Mouse (Mus musculus): ENCODE data around the gene Il31ra. TPM values are rescaled to one million over a fixed set of nuclear protein-coding genes. Genes with fewer than 3 reads are reported as not detected.
A peak's percentile ranks its signal among the peaks of the same experiment; 100 is the strongest.

The Il31ra gene
- total RNA-seq, 2 experiments from 2014 or later = 0.07 to 0.14 TPM

DNA sequence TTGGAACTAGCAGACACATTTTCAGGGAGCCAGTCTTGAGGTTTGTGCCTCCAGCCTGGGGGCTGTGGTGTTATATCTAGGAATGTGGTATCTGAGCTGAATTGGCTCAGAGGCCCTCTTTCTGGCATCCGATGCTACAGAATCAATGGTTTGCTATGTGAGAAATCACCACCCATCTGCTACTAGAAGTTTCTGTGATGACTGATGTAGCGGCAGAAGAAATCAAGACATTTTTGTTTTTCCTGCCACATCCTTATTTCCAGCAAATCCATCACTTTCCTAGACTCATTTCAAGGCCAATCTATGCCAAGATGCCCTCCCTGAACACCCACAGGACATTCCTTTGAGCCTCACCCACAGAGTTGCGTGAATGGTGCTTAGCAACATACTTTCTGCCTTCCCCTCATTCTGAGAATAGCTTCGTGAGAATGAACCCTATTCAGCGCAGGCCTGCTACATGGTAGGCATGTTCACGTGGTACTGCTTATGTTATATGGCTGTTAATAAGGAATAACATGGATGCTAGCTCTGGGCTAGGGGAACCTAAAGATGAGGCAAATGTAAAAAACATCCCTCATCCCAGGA, 33.5 kb downstream of the Il31ra start:
- no peak for DNase-seq

DNA sequence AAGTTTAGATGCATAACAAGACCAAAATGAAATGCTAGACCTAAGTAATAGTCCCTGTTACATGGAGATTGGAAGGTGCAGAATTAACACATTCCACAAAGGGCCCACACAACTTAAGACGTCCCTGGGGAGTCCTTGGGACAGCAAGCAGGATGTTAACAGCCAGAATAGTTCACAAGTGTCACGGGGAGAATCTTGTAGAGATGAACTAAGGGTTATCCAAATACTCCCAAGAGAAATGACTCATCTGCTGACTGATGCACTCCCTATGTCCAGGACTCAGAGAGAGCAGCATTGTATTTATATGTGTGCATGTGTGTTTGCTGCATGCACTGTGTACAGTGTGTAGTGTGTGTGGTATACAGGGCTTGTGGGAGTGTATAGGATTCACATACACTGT, 37.7 kb downstream of the Il31ra start:
- no peak for DNase-seq

DNA sequence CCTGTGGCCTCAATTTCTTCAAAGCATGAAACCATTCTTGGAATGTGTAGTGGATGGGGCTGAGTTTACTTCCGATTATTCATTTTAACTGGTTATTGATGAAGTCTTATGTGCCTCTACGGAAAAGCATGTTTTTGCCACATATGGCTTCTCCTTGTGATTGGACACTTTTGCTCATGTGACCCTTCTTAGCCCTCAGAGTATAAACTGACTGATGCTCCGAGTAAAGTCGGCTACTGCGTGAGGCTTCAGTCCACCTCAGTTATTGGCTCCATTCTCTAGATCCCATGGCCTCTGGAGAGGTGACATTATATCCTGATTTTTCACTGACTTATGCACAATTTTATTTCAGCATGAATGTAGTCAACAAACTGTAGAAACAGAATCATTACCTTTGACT, 40.9 kb downstream of the Il31ra start:
- no peak for DNase-seq

DNA sequence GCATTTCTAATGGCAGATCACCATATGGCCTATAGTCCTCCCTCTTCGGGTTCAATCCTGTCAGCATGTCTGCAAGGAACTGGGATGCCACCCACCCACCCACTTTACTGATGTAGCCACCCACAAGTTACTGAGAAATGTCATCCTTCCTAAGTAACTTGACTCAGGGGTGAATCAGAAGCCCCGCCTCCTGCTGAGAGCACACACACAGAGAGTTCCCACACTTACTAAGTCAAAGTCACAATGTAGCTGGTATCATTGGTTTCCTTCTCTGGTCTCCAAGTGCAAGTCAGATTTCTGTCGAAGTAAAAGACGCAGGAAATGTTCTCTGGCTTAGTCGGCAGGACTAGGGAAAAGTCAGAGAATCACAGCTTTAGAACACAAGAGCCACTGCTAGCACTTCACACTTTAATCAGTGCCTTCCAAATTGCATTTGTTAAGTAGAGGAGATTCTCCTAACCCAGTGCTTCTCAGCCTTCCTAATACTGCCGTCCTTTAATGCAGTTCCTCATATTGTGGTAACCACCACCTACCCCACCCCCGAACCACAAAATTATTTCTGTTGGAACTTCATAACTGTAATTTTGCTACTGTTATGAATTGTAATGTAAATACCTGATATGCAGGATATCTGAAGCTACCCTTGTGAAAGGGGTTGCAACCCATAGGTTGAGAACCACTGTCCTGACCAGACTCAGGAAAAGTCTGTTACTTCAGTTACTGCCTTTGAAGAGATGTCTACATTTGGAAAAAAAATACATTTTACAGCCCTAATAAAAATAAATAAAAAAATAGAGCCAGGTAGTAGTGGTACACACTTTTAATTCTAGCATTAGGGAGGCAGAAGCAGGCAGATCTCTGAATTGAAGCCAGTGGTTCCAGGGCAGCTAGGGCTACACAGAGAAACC, 42.3 kb downstream of the Il31ra start:
- DNase-seq = no peak

DNA sequence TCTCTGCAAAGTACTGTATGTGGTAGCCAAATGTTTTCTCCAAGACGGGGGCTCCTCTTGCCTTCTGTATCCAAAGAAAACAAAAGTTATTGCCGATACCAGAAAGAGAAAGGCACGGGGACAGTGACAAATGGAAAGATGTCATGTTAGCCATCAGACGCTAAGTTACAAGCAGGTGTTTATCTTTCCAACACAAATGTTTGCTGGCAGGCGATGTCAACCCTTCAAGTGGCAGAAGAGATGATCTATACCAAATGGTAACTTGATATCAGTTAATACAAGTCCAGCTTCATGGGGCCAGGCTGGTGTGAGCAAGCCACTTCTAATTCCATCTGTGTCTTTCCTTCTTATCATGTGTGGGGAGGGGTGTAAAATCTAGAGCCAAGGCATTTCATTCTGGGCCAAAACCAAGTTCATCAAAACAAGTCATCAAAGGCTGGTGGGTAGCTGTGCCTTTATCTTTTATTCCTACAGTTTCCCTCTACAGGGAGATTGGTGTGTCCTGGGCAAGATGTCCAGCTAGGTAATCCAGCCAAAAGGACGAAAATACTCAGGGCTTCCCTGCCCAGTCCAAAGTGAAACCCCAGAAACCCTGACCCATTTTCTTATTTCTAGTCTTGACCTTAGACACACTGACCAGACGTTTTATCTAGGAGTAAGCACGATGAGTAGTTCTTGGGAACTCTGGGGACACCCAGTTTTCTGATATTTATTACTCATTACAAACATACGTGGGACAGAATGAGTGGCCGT, 52.8 kb downstream of the Il31ra start:
- DNase-seq = no peak

DNA sequence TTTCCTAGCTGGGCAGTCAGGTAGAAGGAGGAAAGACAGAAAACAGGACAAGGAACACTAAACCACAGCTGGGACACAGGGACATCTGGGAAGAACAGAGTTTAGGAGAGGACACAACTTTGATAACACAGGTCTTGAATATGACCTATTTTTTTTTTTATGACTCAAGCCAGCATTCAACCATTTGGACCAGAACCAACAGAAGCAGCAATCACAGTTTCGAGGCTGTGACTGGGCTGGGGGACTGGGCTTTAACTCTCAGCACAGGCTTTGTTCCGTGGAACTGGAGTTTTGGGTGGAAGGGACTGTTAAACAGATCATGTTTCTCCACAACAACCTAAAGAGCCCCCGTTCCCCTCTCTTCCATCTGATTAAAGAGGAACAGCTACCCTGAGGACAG, 53.5 kb downstream of the Il31ra start:
- no peak for DNase-seq

DNA sequence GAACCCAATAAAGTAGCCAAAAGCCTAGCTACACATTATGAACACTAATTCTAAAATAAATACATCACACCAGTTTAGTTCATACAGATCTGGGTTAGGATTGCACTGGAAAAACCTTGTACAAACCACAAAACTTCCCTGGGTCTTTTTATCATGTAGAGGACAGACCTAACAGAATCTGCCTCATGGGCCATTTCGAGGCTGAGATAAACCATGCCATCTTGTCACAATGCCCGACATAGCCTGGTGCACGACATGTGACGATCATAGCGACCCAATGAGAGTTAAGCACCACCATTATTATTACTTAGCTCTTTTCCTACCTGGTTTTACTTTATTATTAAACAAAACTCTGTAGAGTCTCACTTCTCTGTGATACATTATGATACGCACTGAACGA, 57.1 kb downstream of the Il31ra start:
- DNase-seq = no peak

DNA sequence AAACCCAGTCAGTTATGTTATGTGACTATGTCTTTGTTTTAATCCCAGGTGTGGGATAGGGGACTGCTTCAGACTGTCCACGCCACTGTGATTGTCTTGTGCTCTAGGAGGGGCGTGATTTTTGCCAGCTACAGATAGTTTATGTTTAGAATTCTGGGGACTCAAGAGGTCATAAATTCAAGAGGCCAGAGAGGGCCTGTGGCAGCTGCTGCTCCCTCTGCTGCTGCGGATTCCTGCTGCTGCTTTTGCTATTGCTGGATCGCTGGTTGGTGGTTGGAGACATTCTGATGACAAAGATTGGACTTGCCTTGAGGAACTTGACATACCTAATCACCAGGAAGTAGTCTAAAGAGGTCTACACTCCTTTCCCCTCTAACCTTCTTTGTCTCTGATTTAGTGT, 57.5 kb downstream of the Il31ra start:
- no peak for DNase-seq

DNA sequence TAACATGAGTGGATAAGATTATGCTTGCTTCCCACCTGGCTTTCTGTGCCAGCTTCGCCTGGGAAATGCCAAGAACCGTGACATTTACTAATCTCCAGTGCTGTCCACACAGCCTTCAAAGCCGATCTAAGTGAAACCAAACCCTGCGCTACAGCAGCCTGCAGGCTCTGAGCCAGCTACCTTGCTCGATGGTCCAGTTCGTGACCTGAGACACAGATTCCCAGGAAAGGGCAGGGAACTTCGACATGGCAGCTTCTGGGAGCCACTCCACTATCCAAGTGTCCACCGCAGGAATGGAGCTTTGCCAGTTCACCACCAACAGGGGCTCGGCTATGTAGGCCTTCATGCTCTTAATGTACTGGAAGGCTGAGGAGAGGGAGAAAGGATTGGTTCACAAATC, 60.6 kb downstream of the Il31ra start:
- DNase-seq = peak; percentile 31

DNA sequence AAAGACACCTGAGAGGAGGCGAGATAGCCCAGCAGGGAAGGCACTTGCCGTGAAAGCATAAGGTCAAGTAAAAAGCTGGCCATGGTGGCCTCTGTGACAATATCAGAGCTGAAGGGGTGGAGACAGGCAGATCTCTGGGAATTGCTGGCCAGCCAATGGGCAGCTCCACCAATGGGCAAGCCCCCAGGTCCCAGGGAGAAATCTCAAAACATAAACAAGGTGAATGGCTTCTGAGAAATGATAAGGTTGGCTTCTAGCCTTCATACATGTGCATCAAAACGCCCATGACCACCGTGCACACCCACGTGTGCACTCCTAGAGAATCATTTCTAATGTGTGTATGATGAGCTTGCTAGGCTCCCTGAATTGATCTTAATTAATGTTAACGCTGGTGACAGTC, 61.9 kb downstream of the Il31ra start:
- DNase-seq = no peak

DNA sequence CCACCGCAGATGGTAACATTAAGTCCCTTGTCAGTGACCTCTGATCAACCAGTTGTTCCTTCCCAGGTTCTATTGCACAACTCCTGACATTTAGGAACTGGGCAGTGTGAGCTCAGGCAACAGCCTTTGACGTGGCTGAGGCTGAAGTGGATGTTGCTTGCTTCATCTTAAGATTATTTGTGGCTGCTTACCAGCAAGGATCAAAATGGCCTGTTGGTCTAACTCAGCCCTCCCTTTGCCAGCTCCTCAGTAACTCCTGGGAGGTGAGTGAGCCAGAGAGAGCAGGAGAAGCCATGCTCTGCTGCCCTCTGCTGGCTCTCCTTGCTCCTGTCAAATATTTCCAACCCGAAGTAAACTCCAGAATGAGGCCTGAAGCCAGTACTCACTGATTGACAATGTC, 64.3 kb downstream of the Il31ra start:
- DNase-seq = peak; percentile 79

DNA sequence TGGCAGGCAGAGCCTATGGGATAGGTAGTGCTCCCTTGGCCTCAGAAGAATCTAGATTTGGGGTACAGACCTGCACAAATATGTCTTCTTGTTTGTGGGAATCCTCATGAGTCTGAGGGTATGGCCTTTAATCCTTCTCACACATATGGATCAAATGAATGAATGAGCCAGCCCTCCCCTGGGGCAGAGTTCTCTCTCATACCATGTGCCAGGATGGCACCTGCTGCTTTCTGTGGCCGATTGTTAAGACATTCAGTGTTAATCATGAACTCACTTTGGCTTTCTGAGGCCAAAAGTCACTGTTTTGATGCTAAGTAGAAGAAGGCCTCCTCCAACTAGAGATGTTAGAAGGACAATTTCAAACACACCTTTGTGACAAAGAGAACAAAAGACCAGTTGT, 67.0 kb downstream of the Il31ra start:
- DNase-seq = no peak

DNA sequence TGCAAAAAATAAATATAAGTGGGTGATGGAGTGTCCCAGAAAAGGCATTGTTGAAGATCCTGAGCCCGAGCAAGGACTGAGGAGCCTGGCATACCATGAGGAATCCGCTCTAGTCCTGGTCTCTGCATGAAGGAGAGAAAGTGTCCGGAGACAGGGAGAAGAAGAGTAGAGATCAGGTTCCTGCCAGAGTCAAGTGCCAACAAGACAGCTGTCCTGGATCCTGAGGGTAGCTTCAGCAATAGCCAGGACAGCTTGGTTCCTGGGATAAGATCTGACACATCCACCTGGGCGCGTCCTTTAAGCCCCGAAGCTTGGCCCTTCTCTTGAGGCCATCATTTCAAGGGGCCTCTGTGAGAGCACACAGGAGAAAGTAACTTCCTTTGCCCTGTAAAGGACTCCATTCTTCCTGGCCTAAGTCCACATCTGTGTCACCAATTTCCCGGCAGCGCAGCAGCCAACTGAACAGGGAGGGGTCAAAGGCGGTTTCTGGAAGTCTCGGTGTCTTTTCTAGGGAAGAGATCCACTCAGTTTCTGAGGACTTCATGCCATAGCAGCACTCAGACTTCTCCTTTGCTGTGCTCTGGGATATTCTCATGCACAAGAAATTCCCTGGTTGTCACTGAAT, 70.7 kb downstream of the Il31ra start:
- no peak for DNase-seq

DNA sequence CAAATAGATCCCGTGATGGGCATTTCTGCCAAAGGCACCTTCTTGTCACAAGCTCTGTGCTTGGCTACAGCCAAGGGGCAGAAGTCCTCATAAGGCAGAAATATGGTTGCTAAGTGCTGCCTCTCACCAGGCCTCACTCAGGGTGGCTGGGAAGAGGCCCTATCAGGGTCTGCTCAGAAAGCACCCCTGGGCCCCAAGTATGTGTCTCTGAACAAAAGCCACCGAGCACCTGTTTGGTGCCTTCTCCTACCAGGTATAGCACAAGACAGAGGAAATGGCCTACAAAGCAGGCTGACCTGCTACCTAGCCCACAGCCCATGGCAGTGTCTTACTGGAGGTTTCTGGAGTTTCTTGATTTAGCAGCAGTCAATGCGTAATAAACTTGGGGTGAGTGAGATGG, 71.3 kb downstream of the Il31ra start:
- DNase-seq = no peak

DNA sequence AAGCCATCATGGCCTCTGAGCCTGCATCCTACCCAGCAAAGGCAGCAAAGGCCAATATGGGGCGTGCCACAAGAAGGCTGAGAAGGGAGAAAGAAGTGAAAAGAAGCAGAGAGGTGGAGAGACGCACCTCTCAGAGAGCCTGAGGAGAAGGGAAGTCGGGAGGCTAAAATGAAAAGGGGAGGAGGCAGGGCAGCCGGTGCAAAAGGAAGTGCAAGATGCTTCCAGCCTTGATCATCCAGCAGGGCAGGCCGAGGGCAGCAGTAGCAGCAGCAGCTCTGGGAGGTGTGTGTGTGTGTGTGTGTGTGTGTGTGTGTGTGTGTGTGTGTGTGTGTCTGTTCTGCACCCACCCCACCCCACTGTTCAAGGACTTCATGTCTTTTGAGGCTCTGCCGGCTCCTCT, 71.9 kb downstream of the Il31ra start:
- DNase-seq = no peak

DNA sequence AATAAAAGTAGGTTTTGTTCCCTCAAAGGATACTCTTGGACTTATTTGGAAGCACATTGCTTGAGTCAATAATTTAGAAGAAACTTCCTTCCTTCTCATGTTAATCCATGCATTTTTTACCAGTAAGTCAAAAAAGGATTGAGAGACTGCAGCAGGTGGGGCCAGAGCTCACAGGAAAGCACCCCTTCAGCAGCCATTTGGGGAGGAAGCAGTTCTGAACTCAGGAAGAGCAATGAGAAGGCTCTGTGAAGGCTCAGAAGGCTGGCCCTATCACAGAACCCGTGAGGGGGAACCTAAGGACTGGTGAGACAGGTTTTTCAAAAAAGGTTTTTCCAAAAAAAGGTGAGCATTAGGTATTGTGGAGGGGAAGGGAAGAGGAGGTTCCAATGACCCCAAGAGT, 79.6 kb downstream of the Il31ra start:
- no peak for DNase-seq

DNA sequence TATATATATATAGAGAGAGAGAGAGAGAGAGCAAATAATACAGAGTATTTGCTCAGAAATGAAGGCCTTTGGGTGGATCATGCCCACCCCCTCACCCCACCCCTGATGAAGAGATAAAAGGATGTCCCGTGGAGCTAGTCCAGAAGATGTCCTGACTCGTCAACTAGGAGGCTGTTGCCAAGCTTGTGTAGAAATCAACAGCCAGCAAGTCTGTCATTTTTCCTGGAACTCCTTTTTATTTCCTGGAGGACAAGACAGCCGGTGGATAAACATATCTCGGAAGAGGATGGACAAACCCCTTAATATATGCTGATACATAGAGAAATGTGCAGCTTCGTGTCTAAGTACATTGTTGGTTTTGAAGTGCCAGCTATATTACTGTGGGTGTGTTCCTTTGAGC, 81.3 kb downstream of the Il31ra start:
- no peak for DNase-seq

DNA sequence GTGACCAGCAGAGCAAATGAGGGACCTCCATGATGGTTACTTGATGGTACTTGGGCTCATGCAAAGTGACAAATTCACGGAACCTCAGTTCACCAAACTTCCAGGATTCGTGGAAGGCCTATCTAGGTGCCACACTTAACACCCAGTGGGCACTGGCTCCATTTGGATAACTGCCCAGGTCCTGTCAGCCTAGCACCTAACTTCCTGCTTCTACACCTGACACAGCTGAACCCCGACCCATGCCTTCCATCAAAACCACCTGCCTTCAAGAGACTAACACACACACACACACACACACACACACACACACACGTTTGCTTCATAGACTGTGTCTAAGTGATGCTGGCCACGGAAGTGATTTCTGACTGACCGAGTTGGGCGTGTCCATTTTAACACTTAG, 82.3 kb downstream of the Il31ra start:
- no peak for DNase-seq

DNA sequence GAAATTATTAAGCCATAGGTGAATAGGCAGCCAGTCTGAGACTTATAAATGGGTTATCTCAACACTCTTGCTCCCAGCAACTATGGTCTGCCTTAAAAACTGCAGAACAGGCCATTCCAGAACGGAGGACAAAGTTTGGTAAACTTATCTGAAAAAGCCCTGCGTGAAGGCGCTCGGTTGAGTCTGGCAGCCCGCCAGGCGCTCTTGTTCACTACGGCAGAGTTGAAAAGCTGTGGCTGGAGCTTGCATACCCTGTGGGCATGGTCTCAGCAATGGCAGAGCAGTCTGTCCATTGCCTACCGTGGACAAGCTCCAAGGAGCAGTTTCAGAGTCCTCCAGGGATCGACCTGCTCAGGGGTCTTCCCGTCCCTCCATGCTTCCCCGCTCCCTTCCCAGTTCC, 82.9 kb downstream of the Il31ra start:
- no peak for DNase-seq

DNA sequence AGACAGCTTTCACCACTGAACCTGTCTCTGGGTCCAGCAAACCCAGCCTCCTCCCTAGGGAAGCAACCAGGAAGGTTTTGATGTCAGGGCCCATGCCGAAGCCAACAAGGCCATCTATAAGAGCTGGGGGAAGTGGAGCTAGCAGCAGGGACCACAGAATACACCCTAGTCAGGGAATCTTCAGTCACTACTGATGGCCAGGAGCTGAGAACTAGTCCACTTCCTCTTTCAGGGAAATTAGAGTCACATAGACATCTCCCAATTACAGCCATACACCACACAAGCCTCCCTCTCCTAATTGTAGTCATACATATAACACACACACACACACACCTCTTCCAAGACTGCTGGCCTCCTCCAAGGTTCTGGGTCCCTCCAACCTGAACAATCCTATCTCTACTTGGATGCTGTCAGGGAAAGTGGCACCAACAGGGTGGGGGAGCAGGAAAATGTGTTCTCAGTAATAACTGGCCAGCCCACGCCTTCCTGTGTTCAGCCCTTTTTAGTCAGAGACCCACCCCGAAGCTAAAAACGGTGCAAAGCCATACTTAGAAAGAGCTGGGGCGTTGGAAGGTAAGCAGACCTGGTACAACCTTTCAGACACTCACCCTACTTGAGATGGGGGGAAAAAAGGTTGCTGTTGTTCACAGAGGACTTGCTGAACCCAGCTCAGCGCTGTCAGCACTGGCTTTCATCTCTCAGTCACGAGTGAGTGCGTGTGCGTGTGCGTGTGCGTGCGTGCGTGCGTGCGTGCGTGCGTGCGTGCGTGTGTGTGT, 83.5 kb downstream of the Il31ra start:
- DNase-seq = no peak

DNA sequence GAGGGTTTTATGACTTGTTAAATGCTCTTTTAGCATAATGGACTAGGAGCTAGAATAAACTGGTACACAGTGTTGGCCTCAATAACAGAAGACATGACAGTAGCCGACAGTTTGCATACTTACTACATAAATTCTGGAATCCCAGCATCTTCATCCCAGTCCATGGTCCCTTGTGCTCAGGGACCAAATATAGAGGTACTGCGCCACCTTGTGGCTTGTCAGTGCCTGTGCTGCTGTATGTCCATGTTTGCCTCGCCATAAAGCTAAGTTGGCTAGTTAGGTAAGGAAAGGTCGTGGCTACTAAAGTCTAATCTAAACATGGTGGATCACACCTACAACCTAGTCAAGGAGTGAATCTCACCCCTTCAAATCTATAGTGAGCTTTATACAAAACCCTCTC, 84.7 kb downstream of the Il31ra start:
- peak; percentile 63 for DNase-seq

DNA sequence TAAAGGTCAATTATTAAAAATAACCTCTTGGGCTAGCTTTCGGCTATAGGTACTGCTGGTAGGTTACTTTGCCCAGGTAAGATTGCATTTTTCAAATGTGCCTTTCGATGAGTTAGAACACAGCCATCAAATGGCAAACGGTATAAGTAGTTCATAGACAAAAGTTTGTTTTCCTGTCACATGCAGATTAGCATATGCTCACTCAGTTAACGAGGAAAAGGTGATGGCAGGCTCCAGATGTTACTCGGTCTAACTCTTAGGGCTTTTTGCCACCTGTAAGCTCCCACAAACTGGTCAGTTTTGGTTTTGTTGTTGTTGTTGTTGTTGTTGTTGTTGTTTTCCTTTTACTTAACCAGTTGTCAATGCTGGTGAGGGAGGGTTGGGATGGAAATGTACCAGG, 85.7 kb downstream of the Il31ra start:
- no peak for DNase-seq

All from gastrocnemius, postnatal 10 days (tissue).